9 mouse cellular contexts compared by ENCODE assay signal in the genomic region with DNA sequence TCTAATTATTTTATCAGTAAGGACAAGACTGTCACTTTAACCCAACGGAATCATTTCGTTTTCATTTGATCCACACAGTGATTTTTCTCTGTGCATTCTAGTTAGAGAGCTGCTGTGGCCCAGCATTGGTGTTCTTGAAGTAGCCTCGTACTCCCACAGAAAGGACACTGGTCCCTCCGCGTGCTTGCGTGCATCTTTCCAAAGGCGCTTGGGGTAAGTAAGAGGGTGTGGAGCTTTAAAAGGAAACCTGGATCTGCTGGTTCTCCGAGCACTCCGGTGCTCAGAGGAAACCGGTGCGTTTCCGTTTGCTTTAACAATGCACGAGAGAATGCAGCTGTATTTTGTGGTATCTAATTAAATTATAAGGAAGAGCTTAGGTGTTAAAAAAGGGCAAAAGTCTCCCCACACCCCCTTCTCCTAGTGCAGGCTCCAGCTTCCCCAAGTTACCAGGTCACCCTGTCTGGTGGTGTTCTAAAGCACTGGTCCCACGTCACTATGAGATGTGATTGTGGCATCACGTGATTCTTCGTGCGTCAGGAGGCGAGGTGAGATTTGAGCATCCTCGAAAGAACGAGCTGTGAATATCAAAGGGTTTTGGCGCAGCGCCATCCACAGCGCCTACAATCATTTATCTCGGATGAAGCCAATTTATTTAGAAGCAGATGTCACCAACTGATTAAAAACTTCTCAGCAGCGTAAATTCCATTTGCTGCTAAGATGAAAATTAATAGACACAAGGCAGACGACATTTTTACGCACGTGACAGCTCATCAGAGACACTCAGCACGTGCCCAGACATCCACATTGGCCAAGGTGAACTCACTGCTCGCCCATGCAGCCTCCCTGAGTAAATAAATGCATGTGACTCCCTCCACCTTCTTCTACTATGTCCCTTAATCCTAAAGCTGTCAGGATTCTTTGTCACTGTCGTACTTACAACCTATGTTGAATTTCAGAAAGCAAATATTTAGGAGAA. TPM values are rescaled to one million over a fixed set of nuclear protein-coding genes. Genes with fewer than 3 reads are reported as not detected.
A peak's percentile ranks its signal among the peaks of the same experiment; 100 is the strongest.
DNase-seq lines count a peak whose midpoint lies in the region; ATAC-seq and TF ChIP-seq lines count a peak whose summit lies in the region.
"Had no signal": no experiment of that assay in that cellular context is flagged by ENCODE, and none has a peak within 500 bp of the region (broad histone marks: within the 10 kb centered on the region; RNA-seq: fewer than 3 reads in every experiment).

No protein-coding gene starts in this region.

- TF ChIP-seq CTCF in heart, adult 2 months (IDR thresholded peaks at IDR 0.05) = no peak
- TF ChIP-seq CTCF in bone marrow macrophage, adult 2 months (IDR thresholded peaks at IDR 0.05; ENCODE audit: low read depth, low read length) = no peak
- no peak for TF ChIP-seq CTCF in midbrain, postnatal 0 days (IDR thresholded peaks at IDR 0.05)

- H3K27me3 ChIP-seq in heart, embryonic 13.5 days (replicated peaks) = peaks cover 32% of the 10 kb centered on the region; the same call in 1 of the 2 replicates
- no peaks in the 10 kb centered on the region; the same call in 1 of the 2 replicates for H3K27me3 ChIP-seq in heart, adult 2 months (ENCODE audit: control insufficient read depth, insufficient read depth, low read length)
- H3K27me3 ChIP-seq in forebrain, embryonic 13.5 days = no peaks in the 10 kb centered on the region
- H3K27me3 ChIP-seq in midbrain, postnatal 0 days (ENCODE audit: insufficient read depth, low read length) = no peaks in the 10 kb centered on the region

- no peaks in the 10 kb centered on the region for H3K79me2 ChIP-seq in heart, adult 2 months (replicated peaks; ENCODE audit: control insufficient read depth, insufficient read depth, low read length)

- peak overlapping the region; percentile 25 for H3K4me3 ChIP-seq in heart, embryonic 13.5 days
- no peak overlapping the region for H3K4me3 ChIP-seq in heart, adult 2 months
- H3K4me3 ChIP-seq in bone marrow macrophage, adult 2 months (ENCODE audit: insufficient read depth, low read length) = peak overlapping the region; percentile 40
- peak overlapping the region; percentile 35 for H3K4me3 ChIP-seq in forebrain, embryonic 13.5 days
- H3K4me3 ChIP-seq in midbrain, postnatal 0 days (ENCODE audit: low read depth, low read length) = peak overlapping the region; percentile 38

- H3K4me2 ChIP-seq in heart, embryonic 13.5 days = peak overlapping the region; percentile 63
- H3K4me2 ChIP-seq in forebrain, embryonic 13.5 days = peak overlapping the region; percentile 68
- H3K4me2 ChIP-seq in midbrain, postnatal 0 days (ENCODE audit: low read depth, low read length, poor library complexity, severe bottlenecking) = peak overlapping the region; percentile 59

- ATAC-seq in heart, embryonic 13.5 days (ENCODE audit: extremely low read depth, insufficient number of reproducible peaks, low FRiP score, low TSS enrichment) = no peak
- peak; percentile 92 for ATAC-seq in forebrain, embryonic 13.5 days
- ATAC-seq in midbrain, postnatal 0 days (ENCODE audit: low FRiP score) = peak; percentile 93

- H3K4me1 ChIP-seq in heart, embryonic 13.5 days = peaks cover 8% of the 10 kb centered on the region; the same call in 1 of the 2 replicates
- H3K4me1 ChIP-seq in heart, adult 2 months (ENCODE audit: control insufficient read depth, insufficient read depth, low read length) = peaks cover 4% of the 10 kb centered on the region
- 0 out of 2 replicates have a peak, but pooled peaks cover 2% of the 10 kb centered on the region for H3K4me1 ChIP-seq in bone marrow macrophage, adult 2 months (ENCODE audit: control insufficient read depth, insufficient read depth, low read length)
- peaks cover 5% of the 10 kb centered on the region for H3K4me1 ChIP-seq in forebrain, embryonic 13.5 days
- no peaks in the 10 kb centered on the region for H3K4me1 ChIP-seq in midbrain, postnatal 0 days (ENCODE audit: insufficient read depth, low read length)

- no peaks in the 10 kb centered on the region for H3K9me3 ChIP-seq in heart, embryonic 13.5 days
- H3K9me3 ChIP-seq in forebrain, embryonic 13.5 days (replicated peaks) = no peaks in the 10 kb centered on the region
- no peaks in the 10 kb centered on the region for H3K9me3 ChIP-seq in midbrain, postnatal 0 days (ENCODE audit: low read length)

- no peak for TF ChIP-seq POLR2A in heart, adult 2 months (IDR thresholded peaks at IDR 0.05; ENCODE audit: insufficient read depth, low read depth, low read length)
- TF ChIP-seq POLR2A in bone marrow macrophage, adult 2 months (IDR thresholded peaks at IDR 0.05; ENCODE audit: borderline replicate concordance, low read depth, low read length) = no peak

- no peak for TF ChIP-seq EP300 in heart, adult 2 months (IDR thresholded peaks at IDR 0.05; ENCODE audit: insufficient read depth, low read depth, low read length)

- intact Hi-C loops in heart, adult 2 months (cut with DNase I) = no loop called here

- H3K36me3 ChIP-seq in heart, embryonic 13.5 days = no peaks in the 10 kb centered on the region
- no peaks in the 10 kb centered on the region for H3K36me3 ChIP-seq in heart, adult 2 months (ENCODE audit: control insufficient read depth, insufficient read depth, low read length)
- no peaks in the 10 kb centered on the region for H3K36me3 ChIP-seq in forebrain, embryonic 13.5 days (ENCODE audit: poor library complexity, severe bottlenecking)
- H3K36me3 ChIP-seq in midbrain, postnatal 0 days (ENCODE audit: insufficient read depth, low read length) = no peaks in the 10 kb centered on the region

- WGBS in heart, embryonic 13.5 days = 14% methylated on average over 31 of the region's 31 CpGs
- WGBS in heart, adult 2 months = 13% methylated on average over 31 of the region's 31 CpGs
- WGBS in forebrain, embryonic 13.5 days = 15% methylated on average over 31 of the region's 31 CpGs
- WGBS in midbrain, postnatal 0 days = 12% methylated on average over 31 of the region's 31 CpGs

- no peak overlapping the region for H3K9ac ChIP-seq in heart, embryonic 13.5 days
- no peak overlapping the region for H3K9ac ChIP-seq in heart, adult 2 months (ENCODE audit: low read depth, low read length)
- H3K9ac ChIP-seq in forebrain, embryonic 13.5 days = peak overlapping the region; percentile 61
- peak overlapping the region; percentile 70 for H3K9ac ChIP-seq in midbrain, postnatal 0 days (replicated peaks; ENCODE audit: low read length, poor library complexity, severe bottlenecking)
- H3K9ac ChIP-seq: liver, embryonic 14.5 days had no signal

- DNase-seq in heart, adult 2 months = no peak
- DNase-seq in layer of hippocampus, adult 9-10 months (ENCODE audit: low spot score) = peak; percentile 71
- DNase-seq in midbrain, postnatal 0 days (ENCODE audit: low spot score) = peak; percentile 91
- no peak for DNase-seq in ovary, postnatal 36 days (ENCODE audit: low spot score)
- no peak for DNase-seq in urinary bladder, adult 18-20 months (ENCODE audit: low spot score in 2 of 2)

- H3K27ac ChIP-seq in heart, embryonic 13.5 days (replicated peaks) = no peak overlapping the region
- H3K27ac ChIP-seq in heart, adult 2 months = no peak overlapping the region
- H3K27ac ChIP-seq in bone marrow macrophage, adult 2 months (ENCODE audit: insufficient read depth, low read depth, low read length) = no peak overlapping the region
- H3K27ac ChIP-seq in forebrain, embryonic 13.5 days = peak overlapping the region; percentile 83
- H3K27ac ChIP-seq in midbrain, postnatal 0 days (ENCODE audit: low read depth, low read length) = peak overlapping the region; percentile 87
- H3K27ac ChIP-seq: liver, embryonic 14.5 days had no signal

RNA-seq across cellular contexts. Expression of gene Dner, which starts 14.1 kb away (rescaled TPM):
- polyA plus RNA-seq in heart, embryonic 13.5 days (2015; fragmentation: Nextera tagmentation; extraction: Ambion mirVana) = 1.2 and 1.5 TPM in 2 replicates
- total RNA-seq in heart, adult 2 months (2021) = under 1 TPM; 0.05 to 0.43 TPM
- 0.23 and 0.70 TPM in 2 replicates for polyA plus RNA-seq in heart, adult 2 months (2012; rRNA removed)
- 0.20 and 0.97 TPM in 2 replicates for polyA plus RNA-seq in bone marrow macrophage, adult 2 months (2012; ENCODE audit: insufficient read depth, insufficient read length, missing spikeins)
- polyA plus RNA-seq in forebrain, embryonic 13.5 days (2015; fragmentation: Nextera tagmentation; extraction: Ambion mirVana) = 98.5 and 115 TPM in 2 replicates
- total RNA-seq in midbrain, postnatal 0 days (2014; rRNA removed) = 321 TPM in 2 replicates
- polyA plus RNA-seq in midbrain, postnatal 0 days (2015; fragmentation: Nextera tagmentation; extraction: Ambion mirVana) = 323 and 326 TPM in 2 replicates

Comparison
In these comparisons a context has a peak if more than half of its experiments do, and no peak if none do; other contexts are left out.
1. H3K27ac ChIP-seq: peak in forebrain, embryonic 13.5 days (single experiment) and midbrain, postnatal 0 days (single experiment); none in heart, embryonic 13.5 days (single experiment), heart, adult 2 months (single experiment) and bone marrow macrophage, adult 2 months (single experiment).
2. H3K9ac ChIP-seq: peak in forebrain, embryonic 13.5 days (single experiment) and midbrain, postnatal 0 days (single experiment); none in heart, embryonic 13.5 days (single experiment) and heart, adult 2 months (single experiment).
3. DNase-seq: peak in layer of hippocampus, adult 9-10 months (single experiment) and midbrain, postnatal 0 days (single experiment); none in heart, adult 2 months (0 of 2), ovary, postnatal 36 days (single experiment) and urinary bladder, adult 18-20 months (0 of 2).
4. RNA of gene Dner, which starts 14.1 kb away (polyA plus RNA-seq): 323 to 326 TPM in midbrain, postnatal 0 days and 98.5 to 115 TPM in forebrain, embryonic 13.5 days; 1.2 to 1.5 TPM in heart, embryonic 13.5 days, 0.23 to 0.70 TPM in heart, adult 2 months and 0.20 to 0.97 TPM in bone marrow macrophage, adult 2 months; every median in the first group is over 10 times any median in the second.
5. Peak in every context shown above with its lines, with median percentiles within 50 percentile points of each other: H3K4me2 ChIP-seq.